Mouse (Mus musculus) forebrain, embryonic 13.5 days (tissue): ENCODE measurements around the gene Slc7a11. TPM values are rescaled to one million over a fixed set of nuclear protein-coding genes. Genes with fewer than 3 reads are reported as not detected.

Experiments
- ATAC-seq: fragments of 200-750 bp; cut with Nextera tagmentation; 2 replicates; pipeline ENCODE4 v1.8.0; 2017
- H3K27ac ChIP-seq: fragments of 300-500 bp; sonication (generic); 2 replicates; pipeline ENCODE4 v1.5.1; 2015; ENCODE audit warnings: inconsistent platforms, mild to moderate bottlenecking, moderate library complexity
- H3K27me3 ChIP-seq: fragments of 300-500 bp; sonication (generic); 2 replicates; pipeline ENCODE4 v1.6.1; 2015; ENCODE audit warnings: mild to moderate bottlenecking, inconsistent platforms
- H3K36me3 ChIP-seq: fragments of 300-500 bp; sonication (generic); 2 replicates; pipeline ENCODE4 v1.6.1; 2015; ENCODE audit warnings: mild to moderate bottlenecking, inconsistent platforms; ENCODE audit not compliant: poor library complexity, severe bottlenecking
- H3K4me1 ChIP-seq: fragments of 300-500 bp; sonication (generic); 2 replicates; pipeline ENCODE4 v1.6.1; 2015; ENCODE audit warnings: inconsistent platforms
- H3K4me2 ChIP-seq: fragments of 300-500 bp; sonication (generic); 2 replicates; pipeline ENCODE4 v1.6.1; 2015; ENCODE audit warnings: inconsistent platforms, mild to moderate bottlenecking, moderate library complexity
- H3K4me3 ChIP-seq: fragments of 300-500 bp; sonication (generic); 2 replicates; pipeline ENCODE4 v1.5.1; 2015; ENCODE audit warnings: mild to moderate bottlenecking, inconsistent platforms
- H3K9ac ChIP-seq: fragments of 300-500 bp; sonication (generic); 2 replicates; pipeline ENCODE4 v1.6.1; 2015; ENCODE audit warnings: mild to moderate bottlenecking, inconsistent platforms
- H3K9me3 ChIP-seq: fragments of 300-500 bp; sonication (generic); replicated peaks from 2 replicates; pipeline ENCODE4 v1.6.1; 2016; ENCODE audit warnings: inconsistent platforms
- WGBS: fragments of 180-500 bp; shearing (Covaris S2); methylation state at CpG from one replicate; pipeline ENCODE4 v1.1.7; 2015; 5-methylcytosine and 5-hydroxymethylcytosine counted together
- polyA plus RNA-seq: library from polyadenylated mRNA; unstranded; fragments of >200 nt; fragmentation: Nextera tagmentation; extraction: Ambion mirVana; gene quantifications from 2 replicates; pipeline ENCODE4 v1.2.1, GENCODE M21; 2015

Gene Slc7a11
- polyA plus RNA-seq, 1 experiment from 2014 or later, result 1.8 TPM

DNA sequence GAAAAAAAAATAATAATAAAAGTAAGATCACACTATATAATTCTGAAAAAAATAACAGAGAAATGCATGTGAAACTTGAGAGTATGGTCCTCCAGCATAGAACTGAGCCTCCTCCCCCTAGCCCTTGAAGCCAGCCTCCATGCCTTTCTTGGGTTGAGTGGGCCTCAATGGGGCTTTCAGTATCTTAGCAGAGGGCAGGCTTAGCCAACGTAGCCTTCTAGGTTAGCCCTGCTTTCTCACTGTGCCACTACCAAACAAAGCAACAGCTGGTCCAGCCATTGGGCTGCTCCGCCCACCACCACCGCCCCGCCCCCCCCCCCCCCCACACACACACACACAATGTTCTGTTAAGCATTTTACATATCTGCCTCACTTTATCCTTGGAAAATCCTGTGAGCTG lies 56.1 kb downstream of the Slc7a11 start:
- Histone ChIP-seq H3K4me3 (no peak overlapping the region), H3K27ac (no peak overlapping the region), H3K36me3 (no peaks in the 10 kb centered on the region), H3K4me1 (peaks cover 14% of the 10 kb centered on the region), H3K9ac (no peak overlapping the region), H3K4me2 (no peak overlapping the region), H3K9me3 (0 out of 2 replicates have a peak, but pooled peaks cover 4% of the 10 kb centered on the region), H3K27me3 (no peaks in the 10 kb centered on the region)
- 14% methylated on average over 2 of the region's 4 CpGs for WGBS
- peak; percentile 31; the same call in 1 of the 2 replicates for ATAC-seq

DNA sequence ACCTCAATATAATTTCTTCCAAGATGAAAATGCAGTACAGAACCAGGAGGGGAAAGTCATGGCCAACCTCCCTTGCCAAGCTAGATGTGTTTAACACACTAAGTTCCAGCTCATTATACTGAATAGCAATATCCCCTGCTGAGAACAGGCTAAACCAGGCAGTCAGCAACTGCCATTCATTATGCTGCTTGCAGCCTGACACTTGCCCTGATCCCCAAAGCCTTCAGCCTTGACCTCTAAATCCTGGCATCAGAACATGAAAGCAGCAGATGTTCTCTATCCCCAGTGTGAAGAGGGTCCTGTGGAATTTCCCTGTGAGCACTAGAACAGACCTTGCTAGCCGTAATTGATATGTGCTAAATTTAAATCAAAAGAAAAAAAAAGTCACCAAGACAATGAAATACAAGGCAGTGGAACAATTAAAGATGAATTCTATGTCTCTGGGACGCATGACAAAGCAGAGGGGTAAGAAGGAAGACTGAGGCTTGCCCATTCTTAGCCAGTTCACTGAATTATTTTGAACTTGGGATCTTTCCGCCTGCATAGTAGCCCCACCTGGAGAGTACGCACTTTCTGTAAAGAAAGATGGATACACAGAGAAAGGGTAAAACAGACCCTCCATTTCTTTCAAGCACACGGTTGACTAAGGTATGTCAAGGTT lies 56.7 kb downstream of the Slc7a11 start:
- H3K9ac ChIP-seq, result no peak overlapping the region
- peak; percentile 16; the same call in 1 of the 2 replicates for ATAC-seq
- no peak overlapping the region for H3K4me3 ChIP-seq
- 0 out of 2 replicates have a peak, but pooled peaks cover 4% of the 10 kb centered on the region for H3K9me3 ChIP-seq
- no peaks in the 10 kb centered on the region for H3K27me3 ChIP-seq
- peaks cover 17% of the 10 kb centered on the region for H3K4me1 ChIP-seq
- H3K4me2 ChIP-seq, result no peak overlapping the region
- no peak overlapping the region for H3K27ac ChIP-seq
- WGBS, result 54% methylated on average over 5 of the region's 5 CpGs
- H3K36me3 ChIP-seq, result no peaks in the 10 kb centered on the region

DNA sequence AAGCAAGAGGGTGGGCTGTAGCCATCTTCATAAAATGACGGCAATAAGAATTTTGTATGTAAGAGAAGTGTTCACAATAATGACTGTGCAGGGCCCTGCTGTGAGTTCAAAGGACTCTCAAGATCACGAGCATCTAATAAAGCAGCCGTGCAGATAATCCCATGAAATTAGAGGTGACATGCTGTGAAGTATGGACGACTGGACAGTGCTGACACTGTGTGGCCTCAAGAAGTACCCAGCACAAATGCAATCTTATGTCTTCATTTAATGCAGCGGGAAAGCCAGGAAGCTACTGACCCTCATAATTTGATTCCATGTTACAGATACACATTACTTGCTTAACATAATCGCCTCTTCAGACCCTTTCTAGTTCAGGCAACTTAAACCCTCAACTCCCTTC lies 57.3 kb downstream of the Slc7a11 start:
- no peaks in the 10 kb centered on the region for H3K27me3 ChIP-seq
- no peak overlapping the region for H3K27ac ChIP-seq
- no peak overlapping the region for H3K4me3 ChIP-seq
- H3K4me2 ChIP-seq, result no peak overlapping the region
- H3K36me3 ChIP-seq, result no peaks in the 10 kb centered on the region
- H3K9ac ChIP-seq, result no peak overlapping the region
- no peak for ATAC-seq
- 32% methylated on average over 6 of the region's 6 CpGs for WGBS
- H3K9me3 ChIP-seq, result 0 out of 2 replicates have a peak, but pooled peaks cover 4% of the 10 kb centered on the region
- peaks cover 17% of the 10 kb centered on the region for H3K4me1 ChIP-seq

GRCm38 (mm10) chr3:50382729-50383128 lies 60.7 kb downstream of the Slc7a11 start:
- no peaks in the 10 kb centered on the region for H3K9me3 ChIP-seq
- H3K4me3 ChIP-seq, result no peak overlapping the region
- no peaks in the 10 kb centered on the region for H3K27me3 ChIP-seq
- 0 out of 2 replicates have a peak overlapping the region, but pooled peaks have one; percentile 56 for H3K4me2 ChIP-seq
- H3K27ac ChIP-seq, result no peak overlapping the region
- ATAC-seq, result peak; percentile 17; the same call in 1 of the 2 replicates
- peaks cover 17% of the 10 kb centered on the region for H3K4me1 ChIP-seq
- no peak overlapping the region for H3K9ac ChIP-seq
- no peaks in the 10 kb centered on the region for H3K36me3 ChIP-seq
- WGBS, result 18% methylated on average over 5 of the region's 5 CpGs

DNA sequence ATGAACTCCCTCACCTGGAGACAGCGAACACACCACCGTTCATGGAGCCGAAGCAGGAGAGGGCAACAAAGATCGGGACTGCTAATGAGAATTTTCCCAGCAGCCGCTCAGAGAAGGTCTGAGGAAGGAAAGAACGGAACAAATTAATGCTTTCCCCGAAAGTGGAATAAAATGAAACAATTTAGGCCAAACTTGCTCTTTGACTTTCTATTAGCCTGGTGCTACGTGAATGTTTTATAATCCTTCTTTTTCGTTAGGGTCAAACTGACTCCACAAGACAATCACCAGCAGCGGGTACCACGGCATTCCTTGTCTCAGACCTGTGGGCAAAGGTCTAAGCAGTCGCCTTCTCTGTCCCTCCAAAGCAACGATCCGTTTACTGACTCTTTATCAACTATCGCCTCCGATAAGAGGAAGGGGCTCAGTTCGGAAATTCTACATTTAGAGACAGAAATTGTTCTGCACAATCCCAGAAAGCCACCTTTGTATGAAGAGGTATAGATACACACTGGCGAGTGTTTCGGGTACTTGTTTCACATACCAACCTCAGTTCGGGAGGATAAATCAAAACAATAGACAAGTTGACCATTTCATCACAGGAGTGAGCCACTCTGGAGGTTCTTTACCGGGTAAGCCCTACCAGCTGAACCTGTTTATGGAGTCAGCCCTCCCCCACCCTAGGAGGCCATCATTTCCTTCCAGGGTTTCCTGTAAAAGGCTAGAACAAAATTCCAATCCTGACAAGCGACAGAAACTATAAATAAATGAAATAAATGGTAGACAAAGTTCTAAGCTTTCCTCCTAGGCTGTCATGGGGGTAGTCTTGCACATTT lies 61.3 kb downstream of the Slc7a11 start:
- Histone ChIP-seq H3K27me3 (no peaks in the 10 kb centered on the region), H3K9ac (peak overlapping the region; percentile 38; the same call in 1 of the 2 replicates), H3K9me3 (no peaks in the 10 kb centered on the region), H3K36me3 (no peaks in the 10 kb centered on the region), H3K4me1 (peaks cover 17% of the 10 kb centered on the region), H3K27ac (no peak overlapping the region), H3K4me3 (peak overlapping the region; percentile 38), H3K4me2 (peak overlapping the region; percentile 56)
- WGBS, result 27% methylated on average over 22 of the region's 22 CpGs
- ATAC-seq, result peak; percentile 56

- H3K4me2 ChIP-seq, result peak overlapping the region; percentile 56
- WGBS, result 17% methylated on average over 10 of the region's 10 CpGs
- ATAC-seq, result peak; percentile 88
- H3K27ac ChIP-seq, result no peak overlapping the region
- H3K9ac ChIP-seq, result peak overlapping the region; percentile 38; the same call in 1 of the 2 replicates
- peak overlapping the region; percentile 38 for H3K4me3 ChIP-seq
- no peaks in the 10 kb centered on the region for H3K36me3 ChIP-seq
- H3K27me3 ChIP-seq, result no peaks in the 10 kb centered on the region
- no peaks in the 10 kb centered on the region for H3K9me3 ChIP-seq
- peaks cover 11% of the 10 kb centered on the region for H3K4me1 ChIP-seq
Observed at GRCm38 (mm10) chr3:50381160-50381860, 62.1 kb downstream of the Slc7a11 start.

GRCm38 (mm10) chr3:50379942-50380341 lies 63.5 kb downstream of the Slc7a11 start:
- H3K9me3 ChIP-seq, result no peaks in the 10 kb centered on the region
- H3K9ac ChIP-seq, result no peak overlapping the region
- H3K27me3 ChIP-seq, result no peaks in the 10 kb centered on the region
- no peak overlapping the region for H3K4me3 ChIP-seq
- H3K4me1 ChIP-seq, result peaks cover 9% of the 10 kb centered on the region; the same call in 1 of the 2 replicates
- no peaks in the 10 kb centered on the region for H3K36me3 ChIP-seq
- no peak overlapping the region for H3K4me2 ChIP-seq
- WGBS, result 84% methylated on average over 8 of the region's 8 CpGs
- no peak for ATAC-seq
- H3K27ac ChIP-seq, result no peak overlapping the region

- H3K36me3 ChIP-seq, result no peaks in the 10 kb centered on the region
- H3K27ac ChIP-seq, result no peak overlapping the region
- no peaks in the 10 kb centered on the region for H3K9me3 ChIP-seq
- H3K9ac ChIP-seq, result no peak overlapping the region
- H3K27me3 ChIP-seq, result no peaks in the 10 kb centered on the region
- ATAC-seq, result no peak
- H3K4me1 ChIP-seq, result no peaks in the 10 kb centered on the region
- H3K4me3 ChIP-seq, result no peak overlapping the region
- H3K4me2 ChIP-seq, result no peak overlapping the region
Observed at GRCm38 (mm10) chr3:50375477-50375876, 67.9 kb downstream of the Slc7a11 start.

GRCm38 (mm10) chr3:50369791-50370190 lies 73.6 kb downstream of the Slc7a11 start:
- Histone ChIP-seq H3K27ac (no peak overlapping the region), H3K9me3 (no peaks in the 10 kb centered on the region), H3K4me3 (no peak overlapping the region), H3K4me2 (no peak overlapping the region), H3K36me3 (no peaks in the 10 kb centered on the region), H3K27me3 (no peaks in the 10 kb centered on the region), H3K4me1 (no peaks in the 10 kb centered on the region; the same call in 1 of the 2 replicates), H3K9ac (no peak overlapping the region)
- WGBS, result 92% methylated on average over 6 of the region's 6 CpGs
- no peak for ATAC-seq

DNA sequence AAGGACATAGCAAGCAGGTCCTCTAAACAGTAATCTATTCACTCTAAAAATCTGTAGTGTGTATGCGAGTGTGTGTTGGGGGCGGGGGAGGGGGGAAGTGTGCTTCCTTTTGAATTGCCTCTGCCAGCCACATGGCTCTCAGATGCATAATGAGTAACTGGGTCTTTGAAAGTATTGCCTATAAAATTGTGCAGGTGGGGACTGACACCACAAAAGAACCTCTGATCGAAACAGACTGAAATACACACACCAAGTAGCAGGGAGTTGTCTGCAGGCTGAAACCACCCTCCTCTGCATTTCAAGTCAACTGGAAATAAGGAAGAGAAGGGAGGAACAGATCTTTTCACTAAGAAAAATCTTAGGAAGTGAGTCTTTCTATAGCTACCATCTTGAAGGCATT lies 76.2 kb downstream of the Slc7a11 start:
- Histone ChIP-seq H3K9ac (no peak overlapping the region), H3K9me3 (no peaks in the 10 kb centered on the region), H3K27ac (no peak overlapping the region), H3K4me1 (no peaks in the 10 kb centered on the region; the same call in 1 of the 2 replicates), H3K4me2 (no peak overlapping the region), H3K36me3 (no peaks in the 10 kb centered on the region), H3K27me3 (no peaks in the 10 kb centered on the region), H3K4me3 (no peak overlapping the region)
- WGBS, result 41% methylated on average over 3 of the region's 3 CpGs
- 0 out of 2 replicates have a peak, but pooled peaks have one; percentile 30 for ATAC-seq

GRCm38 (mm10) chr3:50363659-50364058 lies 79.8 kb downstream of the Slc7a11 start:
- H3K4me1 ChIP-seq, result no peaks in the 10 kb centered on the region; the same call in 1 of the 2 replicates
- no peak overlapping the region for H3K9ac ChIP-seq
- no peak for ATAC-seq
- no peak overlapping the region for H3K4me3 ChIP-seq
- no peak overlapping the region for H3K4me2 ChIP-seq
- WGBS, result 88% methylated on average over 3 of the region's 3 CpGs
- no peaks in the 10 kb centered on the region for H3K36me3 ChIP-seq
- H3K27me3 ChIP-seq, result no peaks in the 10 kb centered on the region
- H3K9me3 ChIP-seq, result no peaks in the 10 kb centered on the region
- no peak overlapping the region for H3K27ac ChIP-seq

DNA sequence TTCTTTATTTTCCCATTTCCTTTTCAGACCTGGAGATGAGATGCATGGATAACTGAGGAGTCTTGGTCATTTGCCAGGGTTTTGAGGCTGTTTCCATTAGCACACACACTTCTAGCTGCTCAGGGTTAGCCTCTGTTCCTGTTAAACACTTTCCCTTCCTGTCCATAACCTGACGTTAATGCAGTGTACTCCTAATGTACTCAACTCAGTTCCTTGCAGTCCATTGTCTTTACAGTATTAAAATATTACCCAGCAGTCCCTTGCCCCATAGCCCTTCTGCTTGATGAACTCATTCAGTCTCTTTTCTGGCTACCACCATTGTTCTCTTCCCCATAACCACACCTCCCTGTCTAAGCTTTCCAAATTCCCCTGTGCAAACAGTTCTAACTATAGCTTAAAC lies 96.3 kb downstream of the Slc7a11 start:
- no peaks in the 10 kb centered on the region for H3K36me3 ChIP-seq
- ATAC-seq, result peak; percentile 21; the same call in 1 of the 2 replicates
- no peaks in the 10 kb centered on the region; the same call in 1 of the 2 replicates for H3K4me1 ChIP-seq
- H3K27ac ChIP-seq, result no peak overlapping the region
- no peak overlapping the region for H3K4me3 ChIP-seq
- no peaks in the 10 kb centered on the region for H3K9me3 ChIP-seq
- WGBS, result 46% methylated on average over 1 of the region's 1 CpGs
- H3K9ac ChIP-seq, result no peak overlapping the region
- H3K4me2 ChIP-seq, result no peak overlapping the region
- no peaks in the 10 kb centered on the region for H3K27me3 ChIP-seq
